Comparison of ENCODE assay signal across 12 mouse cellular contexts in the genomic region with DNA sequence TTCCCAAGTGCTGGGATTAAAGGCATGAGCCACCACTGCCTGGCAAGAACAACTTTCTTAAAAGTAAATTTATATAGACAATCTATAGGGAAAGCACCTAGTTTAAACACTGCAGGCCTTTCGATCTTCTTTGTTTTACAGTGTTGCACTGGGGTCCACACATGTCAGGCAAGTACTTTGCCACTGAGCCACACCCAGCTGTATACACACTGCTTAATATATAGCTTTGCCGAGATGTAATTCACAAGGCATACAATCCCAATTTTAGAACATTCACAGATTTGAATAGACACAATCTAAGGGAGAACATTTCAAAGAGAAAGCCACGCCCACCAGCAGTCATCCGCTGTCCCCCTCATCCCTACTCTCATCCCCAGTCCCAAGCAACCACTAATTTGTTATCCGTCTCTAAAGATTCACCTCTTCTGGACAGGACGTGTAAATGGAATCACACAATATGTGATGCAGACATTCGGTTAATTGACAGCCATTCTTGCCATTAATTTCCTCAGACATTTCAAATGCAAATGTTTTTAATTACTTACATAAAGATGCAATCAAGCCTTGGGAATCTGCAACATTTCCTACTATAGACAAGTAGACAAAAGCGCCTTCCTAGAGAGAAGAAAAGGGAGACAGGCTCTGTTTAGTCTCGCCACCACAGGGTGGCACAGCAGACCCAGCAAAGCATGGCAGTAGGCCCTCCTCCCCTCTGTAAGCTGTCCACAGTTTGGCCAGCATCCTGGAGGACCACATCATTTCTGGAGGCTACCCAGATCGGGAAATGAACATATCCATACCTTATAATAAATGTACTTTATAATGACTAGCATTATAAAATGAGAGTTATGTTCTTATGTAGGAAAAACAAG. TPM values are rescaled to one million over a fixed set of nuclear protein-coding genes. Genes with fewer than 3 reads are reported as not detected.
DNase-seq lines count a peak whose midpoint lies in the region; ATAC-seq lines count a peak whose summit lies in the region.
"Had no signal": no experiment of that assay in that cellular context is flagged by ENCODE, and none has a peak within 500 bp of the region (broad histone marks: within the 10 kb centered on the region; RNA-seq: fewer than 3 reads in every experiment).

No protein-coding gene starts in this region.

- no peak overlapping the region for H3K27ac ChIP-seq in heart, embryonic 12.5 days (ENCODE audit: poor library complexity, severe bottlenecking)
- no peak overlapping the region for H3K27ac ChIP-seq in midbrain, embryonic 15.5 days
- H3K27ac ChIP-seq in midbrain, embryonic 16.5 days (ENCODE audit: low read length): no peak overlapping the region
- no peak overlapping the region for H3K27ac ChIP-seq in hindbrain, embryonic 16.5 days (ENCODE audit: low read depth, low read length)
- H3K27ac ChIP-seq: embryonic facial prominence, embryonic 15.5 days; macrophage had no signal

- no peaks in the 10 kb centered on the region for H3K36me3 ChIP-seq in heart, embryonic 12.5 days
- no peaks in the 10 kb centered on the region for H3K36me3 ChIP-seq in midbrain, embryonic 15.5 days (replicated peaks)
- no peaks in the 10 kb centered on the region for H3K36me3 ChIP-seq in midbrain, embryonic 16.5 days (ENCODE audit: control insufficient read depth, insufficient read depth, low read length)
- H3K36me3 ChIP-seq in hindbrain, embryonic 16.5 days (ENCODE audit: control insufficient read depth, insufficient read depth, low read length): no peaks in the 10 kb centered on the region
- H3K36me3 ChIP-seq: embryonic facial prominence, embryonic 15.5 days had no signal

- ATAC-seq in heart, embryonic 12.5 days (ENCODE audit: insufficient number of reproducible peaks, low FRiP score): no peak
- peak; percentile 69; the same call in 1 of the 2 replicates for ATAC-seq in midbrain, embryonic 15.5 days (replicated peaks)
- no peak for ATAC-seq in midbrain, embryonic 16.5 days
- peak; percentile 92 for ATAC-seq in hindbrain, embryonic 16.5 days
- ATAC-seq: Patski had no signal

- DNase-seq in heart, postnatal 10 days: peak; percentile 31 to 32
- DNase-seq in telencephalon, adult 2 months (ENCODE audit: low read depth, low spot score): peak; percentile 18
- DNase-seq in yolk sac, embryonic 10.5 days (ENCODE audit: low spot score): no peak
- no peak for DNase-seq in ovary, postnatal 14 days (ENCODE audit: low spot score)
- DNase-seq: thymus, adult 2 months had no signal

- intact Hi-C loops in heart, postnatal 10 days (cut with DNase I): no loop called here

- H3K4me3 ChIP-seq in heart, embryonic 12.5 days: no peak overlapping the region
- no peak overlapping the region for H3K4me3 ChIP-seq in midbrain, embryonic 15.5 days
- no peak overlapping the region for H3K4me3 ChIP-seq in midbrain, embryonic 16.5 days (ENCODE audit: low read depth, low read length)
- no peak overlapping the region for H3K4me3 ChIP-seq in hindbrain, embryonic 16.5 days (ENCODE audit: low read length)
- H3K4me3 ChIP-seq: embryonic facial prominence, embryonic 15.5 days had no signal

- H3K4me2 ChIP-seq in heart, embryonic 12.5 days: no peak overlapping the region
- no peak overlapping the region for H3K4me2 ChIP-seq in midbrain, embryonic 15.5 days
- no peak overlapping the region for H3K4me2 ChIP-seq in midbrain, embryonic 16.5 days (ENCODE audit: low read length)
- no peak overlapping the region for H3K4me2 ChIP-seq in hindbrain, embryonic 16.5 days (ENCODE audit: low read length)
- H3K4me2 ChIP-seq: embryonic facial prominence, embryonic 15.5 days had no signal

- H3K9me3 ChIP-seq in heart, embryonic 12.5 days (replicated peaks): no peaks in the 10 kb centered on the region
- H3K9me3 ChIP-seq in midbrain, embryonic 15.5 days: no peaks in the 10 kb centered on the region
- no peaks in the 10 kb centered on the region for H3K9me3 ChIP-seq in midbrain, embryonic 16.5 days (replicated peaks; ENCODE audit: control insufficient read depth, low read length, poor library complexity, severe bottlenecking)
- no peaks in the 10 kb centered on the region for H3K9me3 ChIP-seq in hindbrain, embryonic 16.5 days (ENCODE audit: control insufficient read depth, low read length)
- H3K9me3 ChIP-seq: embryonic facial prominence, embryonic 15.5 days had no signal

- no peak overlapping the region for H3K9ac ChIP-seq in heart, embryonic 12.5 days
- no peak overlapping the region for H3K9ac ChIP-seq in midbrain, embryonic 15.5 days
- no peak overlapping the region for H3K9ac ChIP-seq in midbrain, embryonic 16.5 days (ENCODE audit: low read depth, low read length)
- H3K9ac ChIP-seq in hindbrain, embryonic 16.5 days (ENCODE audit: low read depth, low read length): no peak overlapping the region
- H3K9ac ChIP-seq: embryonic facial prominence, embryonic 15.5 days had no signal

- 82% methylated on average over 10 of the region's 10 CpGs for WGBS in heart, embryonic 12.5 days
- WGBS in midbrain, embryonic 15.5 days: 62% methylated on average over 10 of the region's 10 CpGs
- WGBS in midbrain, embryonic 16.5 days: 61% methylated on average over 10 of the region's 10 CpGs
- WGBS in hindbrain, embryonic 16.5 days: 49% methylated on average over 10 of the region's 10 CpGs

- no peaks in the 10 kb centered on the region for H3K27me3 ChIP-seq in heart, embryonic 12.5 days (replicated peaks)
- no peaks in the 10 kb centered on the region for H3K27me3 ChIP-seq in midbrain, embryonic 15.5 days (replicated peaks)
- no peaks in the 10 kb centered on the region for H3K27me3 ChIP-seq in midbrain, embryonic 16.5 days (ENCODE audit: control insufficient read depth, insufficient read depth, low read depth, low read length)
- H3K27me3 ChIP-seq in hindbrain, embryonic 16.5 days (replicated peaks; ENCODE audit: control insufficient read depth, insufficient read depth, low read length): no peaks in the 10 kb centered on the region
- H3K27me3 ChIP-seq: embryonic facial prominence, embryonic 15.5 days; Patski had no signal

- 0 out of 2 replicates have a peak, but pooled peaks cover 4% of the 10 kb centered on the region for H3K4me1 ChIP-seq in heart, embryonic 12.5 days (replicated peaks)
- H3K4me1 ChIP-seq in midbrain, embryonic 15.5 days: no peaks in the 10 kb centered on the region
- H3K4me1 ChIP-seq in midbrain, embryonic 16.5 days (ENCODE audit: control insufficient read depth, insufficient read depth, low read length): no peaks in the 10 kb centered on the region
- H3K4me1 ChIP-seq in hindbrain, embryonic 16.5 days (ENCODE audit: control insufficient read depth, insufficient read depth, low read depth, low read length): no peaks in the 10 kb centered on the region

RNA-seq across cellular contexts. Expression of gene Ebpl, which starts 13.2 kb away (rescaled TPM):
- 1 to 10 TPM; 1.9 to 2.1 TPM for total RNA-seq in heart, postnatal 10 days (2021)
- 6.1 TPM in 2 replicates for polyA plus RNA-seq in heart, embryonic 12.5 days (2016; fragmentation: Nextera tagmentation; extraction: Ambion mirVana)
- polyA plus RNA-seq in midbrain, embryonic 15.5 days (2015; fragmentation: Nextera tagmentation; extraction: Ambion mirVana): 9.3 and 9.9 TPM in 2 replicates
- polyA plus RNA-seq in midbrain, embryonic 16.5 days (2015; fragmentation: Nextera tagmentation; extraction: Ambion mirVana): 9.4 and 10.0 TPM in 2 replicates
- polyA plus RNA-seq in hindbrain, embryonic 16.5 days (2015; fragmentation: Nextera tagmentation; extraction: Ambion mirVana): 11.9 and 13.8 TPM in 2 replicates

RNA-seq across cellular contexts. Expression of gene Arl11, which starts 37.5 kb away (rescaled TPM):
- total RNA-seq in heart, postnatal 10 days (2021): under 1 TPM; 0.45 to 0.97 TPM
- 0.37 and 0.89 TPM in 2 replicates for polyA plus RNA-seq in heart, embryonic 12.5 days (2016; fragmentation: Nextera tagmentation; extraction: Ambion mirVana)
- polyA plus RNA-seq in midbrain, embryonic 15.5 days (2015; fragmentation: Nextera tagmentation; extraction: Ambion mirVana): 0.45 and 0.48 TPM in 2 replicates
- polyA plus RNA-seq in midbrain, embryonic 16.5 days (2015; fragmentation: Nextera tagmentation; extraction: Ambion mirVana): 0.46 and 0.64 TPM in 2 replicates
- polyA plus RNA-seq in hindbrain, embryonic 16.5 days (2015; fragmentation: Nextera tagmentation; extraction: Ambion mirVana): 0.38 and 0.55 TPM in 2 replicates
- polyA plus RNA-seq: Patski had no signal

Comparison
In these comparisons a context has a peak if more than half of its experiments do, and no peak if none do; other contexts are left out.
1. ATAC-seq: peak in midbrain, embryonic 15.5 days (single experiment) and hindbrain, embryonic 16.5 days (single experiment); none in heart, embryonic 12.5 days (single experiment) and midbrain, embryonic 16.5 days (single experiment).
2. DNase-seq: peak in heart, postnatal 10 days (2 of 2) and telencephalon, adult 2 months (single experiment); none in yolk sac, embryonic 10.5 days (single experiment) and ovary, postnatal 14 days (single experiment).